Mouse (Mus musculus) liver, embryonic 13.5 days (tissue): ENCODE results near the gene Dohh. TPM values are rescaled to one million over a fixed set of nuclear protein-coding genes. Genes with fewer than 3 reads are reported as not detected.
A peak's percentile ranks its signal among the peaks of the same experiment; 100 is the strongest.

Experiments
- ATAC-seq: fragments of 200-750 bp; cut with Nextera tagmentation; 2 replicates; pipeline ENCODE4 v1.8.0; 2017; ENCODE audit warnings: low read depth, mild to moderate bottlenecking, moderate number of reproducible peaks, moderate library complexity
- DNase-seq: peaks from one replicate; pipeline ENCODE4 v3.0.0; 2022
- H3K27ac ChIP-seq: fragments of 300-500 bp; sonication (generic); 2 replicates; pipeline ENCODE4 v1.5.1; 2015; ENCODE audit warnings: moderate library complexity, mild to moderate bottlenecking, inconsistent platforms
- H3K27me3 ChIP-seq: fragments of 300-500 bp; sonication (generic); 2 replicates; pipeline ENCODE4 v1.6.1; 2015; ENCODE audit warnings: mild to moderate bottlenecking, inconsistent platforms
- H3K36me3 ChIP-seq: fragments of 300-500 bp; sonication (generic); 2 replicates; pipeline ENCODE4 v1.6.1; 2015; ENCODE audit warnings: mild to moderate bottlenecking, inconsistent platforms
- H3K4me1 ChIP-seq: fragments of 300-500 bp; sonication (generic); replicated peaks from 2 replicates; pipeline ENCODE4 v1.6.1; 2015; ENCODE audit warnings: inconsistent platforms
- H3K4me2 ChIP-seq: fragments of 300-500 bp; sonication (generic); 2 replicates; pipeline ENCODE4 v1.6.1; 2015; ENCODE audit warnings: inconsistent platforms, mild to moderate bottlenecking, moderate library complexity
- H3K4me3 ChIP-seq: fragments of 300-500 bp; sonication (generic); replicated peaks from 2 replicates; pipeline ENCODE4 v1.5.1; 2015; ENCODE audit warnings: mild to moderate bottlenecking, inconsistent platforms
- H3K9ac ChIP-seq: fragments of 300-500 bp; sonication (generic); 2 replicates; pipeline ENCODE4 v1.6.1; 2015; ENCODE audit warnings: mild to moderate bottlenecking, inconsistent platforms
- H3K9me3 ChIP-seq: fragments of 300-500 bp; sonication (generic); replicated peaks from 2 replicates; pipeline ENCODE4 v1.6.1; 2016; ENCODE audit warnings: inconsistent platforms
- WGBS: fragments of 180-500 bp; shearing (Covaris S2); methylation state at CpG from one replicate; pipeline ENCODE4 v1.1.7; 2015; ENCODE audit not compliant: insufficient replicate concordance; 5-methylcytosine and 5-hydroxymethylcytosine counted together
- polyA plus RNA-seq: library from polyadenylated mRNA; unstranded; fragments of >200 nt; fragmentation: Nextera tagmentation; extraction: Ambion mirVana; gene quantifications from 2 replicates; pipeline ENCODE4 v1.2.1, GENCODE M21; 2015

Gene Dohh
- polyA plus RNA-seq, 1 experiment from 2014 or later, result 68.7 TPM

DNA sequence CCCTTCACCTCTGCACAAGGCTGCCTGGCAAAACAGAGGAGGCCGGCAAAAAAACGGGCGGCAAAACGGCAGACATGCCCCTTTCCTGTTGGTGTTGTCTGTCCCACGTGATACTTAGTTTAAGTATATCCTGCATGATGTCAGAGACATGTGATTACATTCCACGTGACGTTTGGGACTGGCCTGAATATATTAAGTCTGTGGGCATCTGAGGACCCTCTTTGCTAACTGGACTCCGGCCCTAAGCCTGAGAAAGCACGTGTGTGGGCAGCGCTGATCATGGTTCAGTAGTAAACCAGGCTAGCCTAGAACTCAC, 16.9 kb downstream of the Dohh start:
- Histone ChIP-seq H3K27me3 (peaks cover 33% of the 10 kb centered on the region), H3K4me1 (peaks cover 41% of the 10 kb centered on the region), H3K4me3 (no peak overlapping the region), H3K36me3 (peaks cover 22% of the 10 kb centered on the region), H3K27ac (peak overlapping the region; percentile 41), H3K4me2 (0 out of 2 replicates have a peak overlapping the region, but pooled peaks have one; percentile 21), H3K9me3 (no peaks in the 10 kb centered on the region), H3K9ac (peak overlapping the region; percentile 8; the same call in 1 of the 2 replicates)
- WGBS, result 41% methylated on average over 10 of the region's 10 CpGs
- 0 out of 2 replicates have a peak, but pooled peaks have one; percentile 1 for ATAC-seq
- DNase-seq, result no peak

DNA sequence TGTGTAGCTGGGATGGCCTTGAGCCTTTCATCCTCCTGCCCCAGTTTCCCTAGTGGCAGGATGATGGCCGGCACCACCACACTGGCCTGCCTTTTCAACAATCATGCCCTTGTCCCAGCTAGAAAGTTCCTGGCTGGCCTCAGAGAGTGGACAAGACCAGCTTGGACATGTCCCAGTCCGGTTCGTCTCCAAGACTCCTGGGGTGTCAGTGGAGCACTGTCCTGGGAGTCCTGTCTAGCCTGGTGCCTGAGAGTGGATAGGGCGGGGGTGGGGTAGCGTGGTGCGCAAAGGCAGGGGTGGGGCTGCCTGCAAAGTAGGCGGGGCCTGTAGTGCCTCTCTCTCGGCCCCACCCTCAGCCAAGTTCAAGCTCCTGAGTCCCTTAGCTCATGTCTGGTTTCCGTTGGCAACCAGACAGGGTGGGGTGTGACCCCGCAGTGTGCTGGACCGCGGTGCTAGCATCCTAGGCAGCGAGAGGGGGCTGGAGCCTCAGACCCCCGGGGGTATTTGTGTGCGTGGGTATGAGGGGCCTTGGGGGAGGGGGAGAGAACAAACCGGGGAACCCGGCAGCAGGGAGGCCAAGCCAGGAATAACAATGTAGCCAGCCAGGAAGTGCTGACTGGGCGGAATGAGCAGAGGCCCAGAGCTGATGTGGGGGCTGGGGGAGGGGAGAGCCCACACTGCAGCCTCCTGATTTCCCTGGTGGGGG, 17.4 kb downstream of the Dohh start:
- ATAC-seq (peak; percentile 84), DNase-seq (peak; percentile 63)
- H3K4me1 ChIP-seq, result peaks cover 46% of the 10 kb centered on the region
- WGBS, result 10% methylated on average over 18 of the region's 18 CpGs
- H3K27ac ChIP-seq, result peak overlapping the region; percentile 63
- H3K4me3 ChIP-seq, result no peak overlapping the region
- peaks cover 21% of the 10 kb centered on the region for H3K36me3 ChIP-seq
- H3K4me2 ChIP-seq, result peak overlapping the region; percentile 29
- H3K9me3 ChIP-seq, result no peaks in the 10 kb centered on the region
- peaks cover 38% of the 10 kb centered on the region for H3K27me3 ChIP-seq
- peak overlapping the region; percentile 13; the same call in 1 of the 2 replicates for H3K9ac ChIP-seq

DNA sequence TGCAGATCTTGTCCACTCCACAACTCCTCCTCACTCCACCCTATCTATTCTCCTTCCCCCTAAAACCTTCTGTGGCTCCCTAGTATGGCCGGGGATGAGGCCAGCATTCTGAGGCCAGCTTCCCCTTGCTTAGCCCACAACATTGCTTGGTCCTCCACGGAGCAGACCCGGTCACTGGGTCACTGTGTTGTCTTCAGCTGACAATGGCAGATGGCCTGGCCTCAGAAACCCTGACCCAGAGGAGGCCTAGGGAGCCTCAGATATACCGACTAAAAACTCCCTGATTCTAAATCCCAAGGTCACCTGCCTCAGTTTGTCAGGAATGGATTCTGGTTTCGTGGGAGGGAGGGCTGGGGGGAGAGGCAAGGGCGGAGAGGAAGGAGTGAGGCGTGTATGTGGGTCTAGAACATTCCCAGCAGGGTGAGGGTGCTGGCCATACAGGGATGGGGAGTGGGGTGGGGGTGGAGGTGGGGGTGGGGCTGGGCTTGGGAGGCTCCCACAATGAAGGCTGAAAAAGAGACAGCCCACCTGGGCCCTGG, 18.1 kb downstream of the Dohh start:
- WGBS, result 40% methylated on average over 7 of the region's 7 CpGs
- no peak overlapping the region for H3K4me3 ChIP-seq
- H3K36me3 ChIP-seq, result peaks cover 19% of the 10 kb centered on the region
- peak overlapping the region; percentile 29; the same call in 1 of the 2 replicates for H3K4me2 ChIP-seq
- no peaks in the 10 kb centered on the region for H3K9me3 ChIP-seq
- H3K27ac ChIP-seq, result peak overlapping the region; percentile 63
- peaks cover 52% of the 10 kb centered on the region for H3K4me1 ChIP-seq
- 0 out of 2 replicates have a peak overlapping the region, but pooled peaks have one; percentile 13 for H3K9ac ChIP-seq
- H3K27me3 ChIP-seq, result peaks cover 45% of the 10 kb centered on the region
- DNase-seq (no peak), ATAC-seq (peak; percentile 13; the same call in 1 of the 2 replicates)

DNA sequence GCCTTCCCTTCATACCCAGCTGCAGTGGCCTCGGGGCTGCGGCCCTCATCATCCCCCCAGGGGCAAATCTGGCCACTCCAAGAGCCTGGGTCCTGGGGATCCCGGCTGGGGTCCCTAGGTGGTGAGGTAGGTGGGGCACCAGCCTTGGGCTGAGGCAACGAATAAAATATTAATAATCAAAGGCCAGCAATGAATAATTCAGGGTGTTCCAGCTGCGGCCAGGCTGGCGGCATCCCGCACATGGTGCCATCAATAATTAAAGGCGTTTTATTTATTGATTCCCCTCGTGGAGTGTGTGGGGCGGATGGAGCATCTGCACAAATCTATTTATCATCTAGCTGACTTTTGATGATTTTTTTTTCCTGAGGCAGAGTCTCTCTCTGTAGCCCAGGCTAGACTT, 19.3 kb downstream of the Dohh start:
- H3K27me3 ChIP-seq, result peaks cover 57% of the 10 kb centered on the region
- H3K27ac ChIP-seq, result no peak overlapping the region
- WGBS, result 76% methylated on average over 10 of the region's 10 CpGs
- no peak overlapping the region for H3K4me3 ChIP-seq
- H3K9me3 ChIP-seq, result no peaks in the 10 kb centered on the region
- H3K4me2 ChIP-seq, result no peak overlapping the region
- DNase-seq (no peak), ATAC-seq (no peak)
- no peak overlapping the region for H3K9ac ChIP-seq
- H3K36me3 ChIP-seq, result peaks cover 19% of the 10 kb centered on the region
- peaks cover 64% of the 10 kb centered on the region for H3K4me1 ChIP-seq

DNA sequence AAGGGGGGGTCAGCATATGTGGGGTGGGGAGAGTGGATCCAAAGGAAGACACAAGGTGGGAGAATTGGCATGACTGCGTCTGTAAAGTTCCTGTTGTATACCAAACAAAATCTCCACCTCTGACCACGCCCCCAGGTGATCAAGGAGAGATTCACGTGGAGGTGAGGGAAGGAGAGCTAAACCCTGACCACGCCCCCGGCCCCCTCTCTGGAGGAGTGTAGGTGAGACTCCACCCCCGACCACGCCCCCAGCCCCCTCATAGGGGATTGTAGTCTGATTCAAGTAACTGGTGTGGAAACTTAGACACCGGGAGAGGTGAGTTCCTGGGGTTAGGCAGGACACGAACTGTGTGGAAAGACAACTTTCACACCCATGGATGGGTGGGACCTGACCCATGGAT, 19.9 kb downstream of the Dohh start:
- peaks cover 70% of the 10 kb centered on the region for H3K4me1 ChIP-seq

DNA sequence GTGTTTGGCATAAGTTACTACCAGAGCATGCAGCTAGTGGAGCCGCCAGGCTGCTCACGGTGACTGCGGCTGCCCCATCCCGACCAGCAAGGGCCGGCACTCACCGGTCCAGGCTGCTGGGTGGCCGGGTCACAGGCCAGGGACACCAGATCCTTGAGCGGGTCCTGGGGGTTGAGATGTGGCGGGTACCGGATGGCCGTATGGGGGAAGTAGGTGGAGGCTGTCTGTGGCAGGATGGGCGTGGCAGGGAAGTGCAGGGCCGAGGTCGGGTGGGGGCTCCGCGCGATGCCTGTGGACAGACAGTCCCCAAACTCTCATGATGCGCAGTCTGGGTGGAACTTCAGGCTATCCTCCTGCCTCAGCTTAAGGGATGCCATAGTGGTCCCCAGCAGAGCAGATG, 20.5 kb downstream of the Dohh start:
- Histone ChIP-seq H3K27me3 (peaks cover 61% of the 10 kb centered on the region), H3K4me2 (no peak overlapping the region), H3K36me3 (peaks cover 12% of the 10 kb centered on the region), H3K9me3 (no peaks in the 10 kb centered on the region), H3K9ac (no peak overlapping the region), H3K4me3 (no peak overlapping the region), H3K27ac (no peak overlapping the region), H3K4me1 (peaks cover 77% of the 10 kb centered on the region)
- ATAC-seq (no peak), DNase-seq (no peak)
- WGBS, result 20% methylated on average over 18 of the region's 18 CpGs

More for the DNA sequence above, 19.9 kb downstream of the Dohh start:
- Histone ChIP-seq H3K9ac (no peak overlapping the region), H3K36me3 (peaks cover 18% of the 10 kb centered on the region), H3K9me3 (no peaks in the 10 kb centered on the region), H3K4me3 (no peak overlapping the region), H3K27me3 (peaks cover 61% of the 10 kb centered on the region), H3K4me2 (0 out of 2 replicates have a peak overlapping the region, but pooled peaks have one; percentile 1), H3K27ac (no peak overlapping the region)
- ATAC-seq (no peak), DNase-seq (no peak)
- WGBS, result 37% methylated on average over 9 of the region's 9 CpGs

DNA sequence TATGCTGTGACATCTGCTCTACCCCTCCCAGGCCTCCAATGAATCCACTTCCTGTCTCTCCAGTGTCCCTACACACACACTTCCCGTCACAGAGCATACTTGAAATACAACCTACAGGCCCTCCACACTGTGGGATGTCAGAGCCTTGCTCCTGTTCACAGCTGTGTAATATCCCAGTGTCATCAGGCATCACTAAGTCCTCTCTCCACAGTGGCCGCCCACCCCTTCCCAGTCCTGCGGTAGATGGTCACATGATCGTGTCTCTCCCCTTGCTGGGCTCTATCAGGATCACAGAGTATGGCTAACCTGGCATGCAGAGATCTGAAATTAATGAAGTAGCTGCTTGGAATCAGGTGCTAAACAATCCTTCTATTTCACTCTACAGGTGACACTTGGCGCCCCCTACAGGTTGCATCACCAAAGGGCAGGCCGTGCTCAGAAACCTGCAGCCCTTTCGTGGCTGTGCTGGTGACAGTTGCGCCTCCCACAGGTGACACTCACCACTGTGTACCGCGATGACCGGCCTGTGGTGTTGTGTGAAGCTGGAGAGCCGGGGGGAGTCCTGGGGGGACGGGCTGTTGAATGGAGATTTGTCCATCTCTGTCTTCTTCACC, 21.5 kb downstream of the Dohh start:
- ATAC-seq, result no peak
- no peak for DNase-seq

DNA sequence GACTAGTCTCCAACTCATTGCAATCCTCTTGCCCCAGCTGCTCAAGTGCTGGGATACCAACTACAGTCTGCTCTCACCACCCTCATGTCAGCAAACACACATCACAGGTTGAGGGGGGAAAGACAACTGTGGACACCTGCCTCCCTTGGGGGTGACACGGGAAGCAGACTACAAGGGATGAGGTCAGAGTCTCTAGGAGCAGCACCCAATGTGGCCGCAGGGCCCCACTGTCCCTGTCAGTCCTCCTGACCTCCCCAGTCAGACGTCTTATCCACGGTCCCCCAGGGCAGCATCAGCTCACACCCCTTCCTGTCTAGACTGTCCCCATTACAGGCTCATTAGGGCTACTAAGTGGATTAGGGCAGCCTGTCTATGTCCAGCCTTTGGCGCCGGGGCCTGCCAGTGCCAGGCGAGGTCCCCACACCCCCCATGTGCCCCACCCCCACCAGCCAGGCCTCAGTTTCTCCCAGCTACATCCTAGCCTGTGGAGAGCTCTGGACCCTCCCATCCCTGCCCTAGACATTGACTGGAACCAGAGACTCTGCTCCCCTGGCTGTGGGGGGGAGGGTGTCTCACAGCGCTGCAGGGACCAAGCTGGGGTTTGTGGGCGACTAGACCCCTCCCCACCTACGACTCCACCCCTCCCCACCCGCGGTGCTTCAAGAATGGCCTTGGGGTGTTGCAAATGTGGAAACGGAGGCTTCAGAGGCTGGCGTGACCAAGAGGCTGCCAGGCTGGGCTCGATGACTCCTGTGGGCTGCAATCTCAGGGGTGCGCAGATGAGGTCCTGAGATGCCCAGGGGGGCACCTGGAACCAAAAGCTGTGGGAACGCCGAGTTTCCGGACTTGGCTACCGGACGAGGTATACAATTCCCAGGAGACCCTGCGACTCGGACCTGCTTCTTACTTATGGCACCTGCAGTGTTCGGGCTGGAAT, 22.5 kb downstream of the Dohh start:
- Histone ChIP-seq H3K9ac (no peak overlapping the region), H3K4me1 (peaks cover 87% of the 10 kb centered on the region), H3K9me3 (no peaks in the 10 kb centered on the region), H3K36me3 (peaks cover 2% of the 10 kb centered on the region; the same call in 1 of the 2 replicates), H3K27me3 (peaks cover 55% of the 10 kb centered on the region), H3K4me2 (peak overlapping the region; percentile 44), H3K4me3 (peak overlapping the region; percentile 21), H3K27ac (peak overlapping the region; percentile 37)
- DNase-seq (no peak), ATAC-seq (no peak)
- WGBS, result 16% methylated on average over 24 of the region's 24 CpGs

More for the DNA sequence above, 21.5 kb downstream of the Dohh start:
- WGBS, result 38% methylated on average over 13 of the region's 13 CpGs
- H3K4me2 ChIP-seq, result no peak overlapping the region
- H3K9ac ChIP-seq, result no peak overlapping the region
- peaks cover 3% of the 10 kb centered on the region; the same call in 1 of the 2 replicates for H3K36me3 ChIP-seq
- peaks cover 86% of the 10 kb centered on the region for H3K4me1 ChIP-seq
- H3K4me3 ChIP-seq, result no peak overlapping the region
- H3K27ac ChIP-seq, result no peak overlapping the region
- H3K9me3 ChIP-seq, result no peaks in the 10 kb centered on the region
- peaks cover 55% of the 10 kb centered on the region for H3K27me3 ChIP-seq

DNA sequence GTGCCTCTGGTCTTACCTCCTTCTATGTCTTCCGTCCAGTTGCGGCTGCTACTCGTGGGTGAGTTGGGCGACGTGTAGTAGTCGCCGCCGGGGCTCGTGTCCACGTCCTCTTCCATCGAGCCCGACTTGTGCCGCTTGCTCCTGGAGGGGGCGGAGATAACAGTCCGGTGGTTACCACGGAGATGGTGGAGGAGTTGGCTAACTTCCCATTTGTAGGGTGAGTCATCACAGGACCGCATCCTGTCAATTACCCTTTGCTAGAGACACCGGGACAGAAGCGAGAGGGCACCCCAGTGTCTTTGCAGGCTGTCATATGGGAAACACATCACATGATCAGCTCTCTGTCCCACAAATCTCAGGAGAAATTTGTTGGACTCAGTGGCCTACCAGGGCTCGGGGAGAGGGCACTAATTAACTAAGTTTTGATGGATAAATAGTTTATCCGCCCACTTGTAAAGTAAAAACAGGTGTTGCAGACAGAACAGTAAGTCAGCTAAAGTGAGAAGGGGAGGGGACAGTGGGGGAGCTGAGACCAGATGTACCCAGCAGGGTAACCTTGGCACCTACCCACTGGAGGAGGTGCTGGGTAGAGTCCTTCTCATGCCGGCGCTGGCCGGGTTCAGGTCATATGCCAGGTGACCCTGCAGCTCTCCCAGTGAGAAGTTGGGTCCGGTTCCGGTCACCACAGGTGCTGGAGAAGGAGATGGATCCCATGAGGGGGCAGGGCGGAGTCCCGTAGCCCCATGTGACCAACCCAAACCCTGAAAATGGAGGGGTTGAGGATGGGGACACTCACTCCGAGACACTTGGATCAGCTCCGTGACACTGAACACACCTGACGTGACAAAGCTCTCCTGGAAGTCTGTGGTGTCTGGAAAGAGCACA, 23.6 kb downstream of the Dohh start:
- Histone ChIP-seq H3K4me2 (peak overlapping the region; percentile 44), H3K4me3 (peak overlapping the region; percentile 21), H3K9ac (no peak overlapping the region), H3K27me3 (peaks cover 55% of the 10 kb centered on the region), H3K4me1 (peaks cover 87% of the 10 kb centered on the region), H3K36me3 (peaks cover 2% of the 10 kb centered on the region; the same call in 1 of the 2 replicates), H3K27ac (peak overlapping the region; percentile 60), H3K9me3 (no peaks in the 10 kb centered on the region)
- 16% methylated on average over 31 of the region's 31 CpGs for WGBS
- DNase-seq (no peak), ATAC-seq (no peak)

DNA sequence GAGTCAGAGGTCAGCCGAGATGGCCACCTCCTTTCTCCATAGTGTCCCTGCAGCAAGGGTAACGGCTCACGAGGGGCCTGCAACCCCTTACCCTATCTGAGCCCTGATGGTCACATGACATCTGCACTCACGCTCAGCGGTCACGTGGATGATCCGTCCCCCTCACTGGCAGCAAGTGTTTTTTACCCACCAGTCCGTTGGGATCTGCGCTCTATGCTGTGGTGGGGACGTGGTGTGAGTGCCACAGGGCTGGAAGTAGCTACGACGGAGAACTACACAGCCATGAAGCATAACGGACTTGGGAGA, 24.1 kb downstream of the Dohh start:
- 19% methylated on average over 13 of the region's 13 CpGs for WGBS
- Histone ChIP-seq H3K9me3 (no peaks in the 10 kb centered on the region), H3K27ac (peak overlapping the region; percentile 60), H3K27me3 (peaks cover 53% of the 10 kb centered on the region), H3K4me3 (no peak overlapping the region), H3K36me3 (peaks cover 2% of the 10 kb centered on the region; the same call in 1 of the 2 replicates), H3K4me1 (peaks cover 87% of the 10 kb centered on the region), H3K9ac (no peak overlapping the region), H3K4me2 (peak overlapping the region; percentile 28)
- peak; percentile 3; the same call in 1 of the 2 replicates for ATAC-seq
- no peak for DNase-seq
